Mouse (Mus musculus) liver, adult 2 months (tissue): Measurements from ENCODE around the gene Kirrel. TPM values are rescaled to one million over a fixed set of nuclear protein-coding genes. Genes with fewer than 3 reads are reported as not detected.

Source experiments
- DNase-seq: peaks from one replicate; pipeline ENCODE4 v3.0.0-alpha.2; 2011; ENCODE audit warnings: low read depth, low spot score; ENCODE audit errors: extremely low read depth
- H3K27ac ChIP-seq: fragments of 200-500 bp; replicated peaks from 2 replicates; pipeline ENCODE4 v1.5.1; 2012; ENCODE audit warnings: low read depth, mild to moderate bottlenecking, control low read depth, inconsistent platforms, low read length; ENCODE audit not compliant: insufficient read depth
- H3K27me3 ChIP-seq: fragments of 200-500 bp; 2 replicates; pipeline ENCODE4 v1.6.1; 2012; ENCODE audit warnings: mild to moderate bottlenecking, moderate library complexity, low read length, inconsistent platforms; ENCODE audit not compliant: control insufficient read depth, insufficient read depth
- H3K36me3 ChIP-seq: fragments of 200-500 bp; 2 replicates; pipeline ENCODE4 v1.6.1; 2012; ENCODE audit warnings: low read length, inconsistent platforms; ENCODE audit not compliant: control insufficient read depth, insufficient read depth
- H3K4me1 ChIP-seq: fragments of 200-500 bp; 2 replicates; pipeline ENCODE4 v1.6.1; 2011; ENCODE audit warnings: low read length; ENCODE audit not compliant: control insufficient read depth, insufficient read depth
- H3K4me3 ChIP-seq: fragments of 200-500 bp; 2 replicates; pipeline ENCODE4 v1.5.1; 2011; ENCODE audit warnings: low read depth, mild to moderate bottlenecking, control low read depth, low read length, moderate library complexity; ENCODE audit not compliant: insufficient read depth
- H3K79me2 ChIP-seq: fragments of 200-500 bp; 2 replicates; pipeline ENCODE4 v1.6.1; 2012; ENCODE audit warnings: inconsistent platforms, mild to moderate bottlenecking, low read length, moderate library complexity; ENCODE audit not compliant: control insufficient read depth, insufficient read depth
- H3K9ac ChIP-seq: fragments of 200-500 bp; 2 replicates; pipeline ENCODE4 v1.6.1; 2012; ENCODE audit warnings: low read depth, mild to moderate bottlenecking, control low read depth, inconsistent platforms, low read length
- CTCF ChIP-seq: fragments of 200-500 bp; IDR thresholded peaks from 2 replicates; pipeline ENCODE4 v1.5.1; 2011; ENCODE audit warnings: low read depth, low read length, control low read depth
- POLR2A ChIP-seq: fragments of 200-500 bp; IDR thresholded peaks from 2 replicates; pipeline ENCODE4 v1.6.1; 2011; ENCODE audit warnings: low read length, control low read depth; ENCODE audit not compliant: insufficient read depth; ENCODE audit errors: extremely low read depth
- WGBS: fragments of 180-500 bp; shearing (Covaris S2); methylation state at CpG from one replicate; pipeline ENCODE4 v1.1.7; 2018; 5-methylcytosine and 5-hydroxymethylcytosine counted together
- polyA plus RNA-seq: library from polyadenylated mRNA; depleted of rRNA; stranded (reverse); fragments of >200 nt; gene quantifications from 2 replicates; pipeline ENCODE4 v1.2.3, GENCODE M21; 2012
- total RNA-seq: library from RNA; depleted of rRNA; stranded (reverse); fragments of >200 nt; gene quantifications from 2 replicates; pipeline ENCODE4 v1.2.3, GENCODE M21; 2014

The Kirrel gene
- total and polyA plus RNA-seq, 2 experiments: 0.46 to 0.81 TPM

GRCm38 (mm10) chr3:87176687-87177086, 2.1 kb upstream of the Kirrel start:
- no peak overlapping the region for H3K27ac ChIP-seq
- H3K4me1 ChIP-seq: no peaks in the 10 kb centered on the region
- DNase-seq: no peak
- no peak overlapping the region for H3K4me3 ChIP-seq
- no peaks in the 10 kb centered on the region for H3K36me3 ChIP-seq
- H3K9ac ChIP-seq: no peak overlapping the region
- no peaks in the 10 kb centered on the region for H3K79me2 ChIP-seq
- peaks cover 9% of the 10 kb centered on the region; the same call in 1 of the 2 replicates for H3K27me3 ChIP-seq
- WGBS: 63% methylated on average over 4 of the region's 4 CpGs
- TF ChIP-seq CTCF (no peak), POLR2A (no peak)

GRCm38 (mm10) chr3:87175438-87175815, 880 bp upstream of the Kirrel start:
- H3K27ac ChIP-seq: no peak overlapping the region
- H3K9ac ChIP-seq: no peak overlapping the region
- peaks cover 9% of the 10 kb centered on the region; the same call in 1 of the 2 replicates for H3K27me3 ChIP-seq
- H3K79me2 ChIP-seq: no peaks in the 10 kb centered on the region
- no peaks in the 10 kb centered on the region for H3K36me3 ChIP-seq
- no peak for DNase-seq
- H3K4me1 ChIP-seq: no peaks in the 10 kb centered on the region
- whole genome bisulfite sequencing: 30% methylated on average over 3 of the region's 3 CpGs
- TF ChIP-seq CTCF: no peak
- no peak for TF ChIP-seq POLR2A
- H3K4me3 ChIP-seq: no peak overlapping the region

- no peak overlapping the region for H3K27ac ChIP-seq
- H3K4me3 ChIP-seq: peak overlapping the region; percentile 55; the same call in 1 of the 2 replicates
- no peaks in the 10 kb centered on the region for H3K4me1 ChIP-seq
- no peaks in the 10 kb centered on the region for H3K36me3 ChIP-seq
- H3K79me2 ChIP-seq: no peaks in the 10 kb centered on the region
- no peak for DNase-seq
- H3K27me3 ChIP-seq: peaks cover 9% of the 10 kb centered on the region; the same call in 1 of the 2 replicates
- TF ChIP-seq POLR2A (no peak), CTCF (no peak)
- H3K9ac ChIP-seq: no peak overlapping the region
- 5% methylated on average over 25 of the region's 25 CpGs for WGBS
Measured at GRCm38 (mm10) chr3:87174769-87175437, 356 bp upstream of the Kirrel start.

GRCm38 (mm10) chr3:87173486-87174085, 961 bp downstream of the Kirrel start:
- Histone ChIP-seq H3K4me3 (peak overlapping the region; percentile 55; the same call in 1 of the 2 replicates), H3K27me3 (peaks cover 9% of the 10 kb centered on the region; the same call in 1 of the 2 replicates), H3K27ac (no peak overlapping the region), H3K79me2 (no peaks in the 10 kb centered on the region), H3K4me1 (no peaks in the 10 kb centered on the region), H3K9ac (no peak overlapping the region), H3K36me3 (no peaks in the 10 kb centered on the region)
- WGBS: 24% methylated on average over 8 of the region's 8 CpGs
- no peak for DNase-seq
- TF ChIP-seq CTCF: no peak

GRCm38 (mm10) chr3:87173103-87173444, 1.5 kb downstream of the Kirrel start:
- H3K27me3 ChIP-seq: peaks cover 9% of the 10 kb centered on the region; the same call in 1 of the 2 replicates
- no peaks in the 10 kb centered on the region for H3K79me2 ChIP-seq
- H3K4me3 ChIP-seq: no peak overlapping the region
- no peak overlapping the region for H3K27ac ChIP-seq
- H3K36me3 ChIP-seq: no peaks in the 10 kb centered on the region
- 47% methylated on average over 2 of the region's 2 CpGs for WGBS
- TF ChIP-seq POLR2A: no peak
- no peak overlapping the region for H3K9ac ChIP-seq
- no peak for DNase-seq
- H3K4me1 ChIP-seq: no peaks in the 10 kb centered on the region
